ENCODE assay signal across 25 mouse cellular contexts in genomic region chr4:42682183-42682524, GRCm38 (mm10). TPM values are rescaled to one million over a fixed set of nuclear protein-coding genes. Genes with fewer than 3 reads are reported as not detected.
DNase-seq lines count a peak whose midpoint lies in the region; ATAC-seq and TF ChIP-seq lines count a peak whose summit lies in the region.
"Not testable (repeated sequence)": the region's sequence is repeated elsewhere in the genome, so short reads cannot be mapped to it uniquely, and the experiment has no call there.
"Had no signal": no experiment of that assay in that cellular context is flagged by ENCODE, and none has a peak within 500 bp of the region (broad histone marks: within the 10 kb centered on the region; RNA-seq: fewer than 3 reads in every experiment).

No protein-coding gene starts in this region.

- not testable (repeated sequence) for H3K4me2 ChIP-seq in embryonic facial prominence, embryonic 14.5 days (ENCODE audit: low read depth, low read length); forebrain, embryonic 15.5 days (replicated peaks); hindbrain, embryonic 12.5 days (replicated peaks); hindbrain, postnatal 0 days (ENCODE audit: low read depth, low read length); kidney, embryonic 15.5 days; lung, postnatal 0 days (replicated peaks; ENCODE audit: low read depth, low read length); midbrain, embryonic 15.5 days; neural tube, embryonic 14.5 days (ENCODE audit: low read depth, low read length)

- ATAC-seq in embryonic facial prominence, embryonic 14.5 days (ENCODE audit: low read depth): peak; percentile 82
- ATAC-seq in forebrain, embryonic 15.5 days (replicated peaks): peak; percentile 78
- ATAC-seq in hindbrain, embryonic 12.5 days (ENCODE audit: low FRiP score): peak; percentile 58
- peak; percentile 71 for ATAC-seq in hindbrain, postnatal 0 days
- ATAC-seq in kidney, embryonic 15.5 days (replicated peaks; ENCODE audit: low FRiP score): peak; percentile 74; the same call in 1 of the 2 replicates
- 0 out of 2 replicates have a peak, but pooled peaks have one; percentile 16 for ATAC-seq in lung, postnatal 0 days
- ATAC-seq in midbrain, embryonic 15.5 days (replicated peaks): peak; percentile 58; the same call in 1 of the 2 replicates
- ATAC-seq in neural tube, embryonic 14.5 days (ENCODE audit: low read depth): peak; percentile 76

- H3K4me3 ChIP-seq in embryonic facial prominence, embryonic 14.5 days (ENCODE audit: low read depth, low read length); forebrain, embryonic 15.5 days; hindbrain, embryonic 12.5 days; hindbrain, postnatal 0 days (ENCODE audit: low read length); kidney, embryonic 15.5 days (replicated peaks); lung, postnatal 0 days (ENCODE audit: low read depth, low read length); midbrain, embryonic 15.5 days; neural tube, embryonic 14.5 days (ENCODE audit: low read depth, low read length): not testable (repeated sequence)

- DNase-seq in embryonic facial prominence, embryonic 14.5 days (ENCODE audit: low spot score); hindbrain, postnatal 0 days (ENCODE audit: low spot score); lung, postnatal 0 days (ENCODE audit: low spot score): not testable (repeated sequence)

- not testable (repeated sequence) for H3K36me3 ChIP-seq in embryonic facial prominence, embryonic 14.5 days (ENCODE audit: control insufficient read depth, insufficient read depth, low read length); forebrain, embryonic 15.5 days; hindbrain, embryonic 12.5 days; hindbrain, postnatal 0 days (ENCODE audit: insufficient read depth, low read length); kidney, embryonic 15.5 days; lung, postnatal 0 days (ENCODE audit: insufficient read depth, low read length); midbrain, embryonic 15.5 days (replicated peaks); neural tube, embryonic 14.5 days (ENCODE audit: control insufficient read depth, insufficient read depth, low read length)

- H3K27ac ChIP-seq in embryonic facial prominence, embryonic 14.5 days (replicated peaks; ENCODE audit: low read depth, low read length); forebrain, embryonic 15.5 days (replicated peaks); hindbrain, embryonic 12.5 days; hindbrain, postnatal 0 days; kidney, embryonic 15.5 days; lung, postnatal 0 days (ENCODE audit: low read length); midbrain, embryonic 15.5 days; neural tube, embryonic 14.5 days (ENCODE audit: low read depth, low read length): not testable (repeated sequence)

- H3K27me3 ChIP-seq in embryonic facial prominence, embryonic 14.5 days (replicated peaks; ENCODE audit: control insufficient read depth, insufficient read depth, low read length); forebrain, embryonic 15.5 days; hindbrain, embryonic 12.5 days; hindbrain, postnatal 0 days (ENCODE audit: insufficient read depth, low read length); kidney, embryonic 15.5 days; lung, postnatal 0 days (replicated peaks; ENCODE audit: insufficient read depth, low read length); midbrain, embryonic 15.5 days (replicated peaks); neural tube, embryonic 14.5 days (ENCODE audit: control insufficient read depth, insufficient read depth, low read length): not testable (repeated sequence)

- not testable (repeated sequence) for TF ChIP-seq EP300 in lung, postnatal 0 days (IDR thresholded peaks at IDR 0.05)

- H3K9me3 ChIP-seq in embryonic facial prominence, embryonic 14.5 days (ENCODE audit: control insufficient read depth, low read length); forebrain, embryonic 15.5 days; hindbrain, embryonic 12.5 days (replicated peaks); hindbrain, postnatal 0 days (ENCODE audit: low read length); kidney, embryonic 15.5 days (replicated peaks); lung, postnatal 0 days (ENCODE audit: low read length); midbrain, embryonic 15.5 days; neural tube, embryonic 14.5 days (ENCODE audit: control insufficient read depth, low read length): not testable (repeated sequence)

- H3K9ac ChIP-seq in embryonic facial prominence, embryonic 14.5 days (ENCODE audit: low read depth, low read length); forebrain, embryonic 15.5 days (replicated peaks); hindbrain, embryonic 12.5 days; hindbrain, postnatal 0 days (replicated peaks; ENCODE audit: low read length); kidney, embryonic 15.5 days; lung, postnatal 0 days (replicated peaks; ENCODE audit: low read depth); midbrain, embryonic 15.5 days; neural tube, embryonic 14.5 days (replicated peaks; ENCODE audit: low read depth, low read length): not testable (repeated sequence)

- no CpG with 5 or more reads among the region's 18 CpGs for WGBS in embryonic facial prominence, embryonic 14.5 days
- WGBS in forebrain, embryonic 15.5 days: no CpG with 5 or more reads among the region's 18 CpGs
- no CpG with 5 or more reads among the region's 18 CpGs for WGBS in hindbrain, embryonic 12.5 days
- WGBS in hindbrain, postnatal 0 days: no CpG with 5 or more reads among the region's 18 CpGs
- WGBS in kidney, embryonic 15.5 days: no CpG with 5 or more reads among the region's 18 CpGs
- no CpG with 5 or more reads among the region's 18 CpGs for WGBS in lung, postnatal 0 days
- no CpG with 5 or more reads among the region's 18 CpGs for WGBS in midbrain, embryonic 15.5 days
- WGBS in neural tube, embryonic 14.5 days: no CpG with 5 or more reads among the region's 18 CpGs

- TF ChIP-seq CTCF in hindbrain, postnatal 0 days (IDR thresholded peaks at IDR 0.05; ENCODE audit: low read depth); lung, postnatal 0 days (IDR thresholded peaks at IDR 0.05): not testable (repeated sequence)

- H3K4me1 ChIP-seq in embryonic facial prominence, embryonic 14.5 days (ENCODE audit: control insufficient read depth, insufficient read depth, low read length); forebrain, embryonic 15.5 days; hindbrain, embryonic 12.5 days; hindbrain, postnatal 0 days (ENCODE audit: insufficient read depth, low read length); kidney, embryonic 15.5 days; lung, postnatal 0 days (ENCODE audit: insufficient read depth, low read depth, low read length); midbrain, embryonic 15.5 days; neural tube, embryonic 14.5 days (ENCODE audit: control insufficient read depth, insufficient read depth, low read length): not testable (repeated sequence)

RNA-seq across cellular contexts. Expression of gene Il11ra2, which starts 20.5 kb away (rescaled TPM):
- 0.17 and 0.21 TPM in 2 replicates for polyA plus RNA-seq in embryonic facial prominence, embryonic 14.5 days (2014; fragmentation: Nextera tagmentation; extraction: Ambion mirVana)
- polyA plus RNA-seq in forebrain, embryonic 15.5 days (2015; fragmentation: Nextera tagmentation; extraction: Ambion mirVana): not detected in 2 replicates
- polyA plus RNA-seq in hindbrain, embryonic 12.5 days (2016; fragmentation: Nextera tagmentation; extraction: Ambion mirVana): not detected in 2 replicates
- total RNA-seq in hindbrain, postnatal 0 days (2014; rRNA removed): not detected in 2 replicates
- polyA plus RNA-seq in hindbrain, postnatal 0 days (2015; fragmentation: Nextera tagmentation; extraction: Ambion mirVana): not detected in 2 replicates
- 0.18 TPM in 1 of 2 replicates, not detected in the other for polyA plus RNA-seq in kidney, embryonic 15.5 days (2015; fragmentation: Nextera tagmentation; extraction: Ambion mirVana)
- not detected in 2 replicates for polyA plus RNA-seq in lung, postnatal 0 days (2015; fragmentation: Nextera tagmentation; extraction: Ambion mirVana)
- not detected in 2 replicates for polyA plus RNA-seq in midbrain, embryonic 15.5 days (2015; fragmentation: Nextera tagmentation; extraction: Ambion mirVana)
- polyA plus RNA-seq in neural tube, embryonic 14.5 days (2014; fragmentation: Nextera tagmentation; extraction: Ambion mirVana): not detected in 2 replicates
- total RNA-seq: adrenal gland, postnatal 4 days; G1E; gastrocnemius, adult 18-20 months; gastrocnemius, postnatal 25 days; left cerebral cortex, postnatal 10 days; megakaryocyte, adult 5-6 weeks had no signal
- polyA plus RNA-seq: cerebellum, adult 2 months; G1E; heart, embryonic 10.5 days; heart, embryonic 16.5 days; limb, embryonic 10.5 days; limb, embryonic 15.5 days; liver, embryonic 13.5 days; midbrain, embryonic 16.5 days; myocyte; stomach, postnatal 0 days had no signal

RNA-seq across cellular contexts. Expression of gene Ccl27b, which starts 27.1 kb away (rescaled TPM):
- polyA plus RNA-seq in embryonic facial prominence, embryonic 14.5 days (2014; fragmentation: Nextera tagmentation; extraction: Ambion mirVana): not detected in 2 replicates
- not detected in 2 replicates for polyA plus RNA-seq in forebrain, embryonic 15.5 days (2015; fragmentation: Nextera tagmentation; extraction: Ambion mirVana)
- not detected in 2 replicates for polyA plus RNA-seq in hindbrain, embryonic 12.5 days (2016; fragmentation: Nextera tagmentation; extraction: Ambion mirVana)
- not detected in 2 replicates for total RNA-seq in hindbrain, postnatal 0 days (2014; rRNA removed)
- 1.1 TPM in 1 of 2 replicates, not detected in the other for polyA plus RNA-seq in hindbrain, postnatal 0 days (2015; fragmentation: Nextera tagmentation; extraction: Ambion mirVana)
- not detected in 2 replicates for polyA plus RNA-seq in kidney, embryonic 15.5 days (2015; fragmentation: Nextera tagmentation; extraction: Ambion mirVana)
- polyA plus RNA-seq in lung, postnatal 0 days (2015; fragmentation: Nextera tagmentation; extraction: Ambion mirVana): not detected in 2 replicates
- 0.66 TPM in 1 of 2 replicates, not detected in the other for polyA plus RNA-seq in midbrain, embryonic 15.5 days (2015; fragmentation: Nextera tagmentation; extraction: Ambion mirVana)
- not detected in 2 replicates for polyA plus RNA-seq in neural tube, embryonic 14.5 days (2014; fragmentation: Nextera tagmentation; extraction: Ambion mirVana)
- total RNA-seq: adrenal gland, postnatal 4 days; G1E; gastrocnemius, adult 18-20 months; gastrocnemius, postnatal 25 days; heart, postnatal 36 days; megakaryocyte, adult 5-6 weeks had no signal
- polyA plus RNA-seq: G1E; heart, embryonic 10.5 days; heart, embryonic 16.5 days; kidney, adult 2 months; limb, embryonic 10.5 days; limb, embryonic 15.5 days; liver, embryonic 13.5 days; midbrain, embryonic 16.5 days; myocyte; stomach, postnatal 0 days had no signal

RNA-seq across cellular contexts. Expression of gene Gm2564, which starts 52.6 kb away (rescaled TPM):
- 0.46 and 0.60 TPM in 2 replicates for polyA plus RNA-seq in embryonic facial prominence, embryonic 14.5 days (2014; fragmentation: Nextera tagmentation; extraction: Ambion mirVana)
- not detected in 2 replicates for polyA plus RNA-seq in forebrain, embryonic 15.5 days (2015; fragmentation: Nextera tagmentation; extraction: Ambion mirVana)
- polyA plus RNA-seq in hindbrain, embryonic 12.5 days (2016; fragmentation: Nextera tagmentation; extraction: Ambion mirVana): not detected in 2 replicates
- total RNA-seq in hindbrain, postnatal 0 days (2014; rRNA removed): not detected in 2 replicates
- 0.68 and 1.0 TPM in 2 replicates for polyA plus RNA-seq in hindbrain, postnatal 0 days (2015; fragmentation: Nextera tagmentation; extraction: Ambion mirVana)
- 0.31 TPM in 1 of 2 replicates, not detected in the other for polyA plus RNA-seq in kidney, embryonic 15.5 days (2015; fragmentation: Nextera tagmentation; extraction: Ambion mirVana)
- polyA plus RNA-seq in lung, postnatal 0 days (2015; fragmentation: Nextera tagmentation; extraction: Ambion mirVana): 0.33 and 0.55 TPM in 2 replicates
- polyA plus RNA-seq in midbrain, embryonic 15.5 days (2015; fragmentation: Nextera tagmentation; extraction: Ambion mirVana): 0.34 and 0.41 TPM in 2 replicates
- not detected in 2 replicates for polyA plus RNA-seq in neural tube, embryonic 14.5 days (2014; fragmentation: Nextera tagmentation; extraction: Ambion mirVana)
- total RNA-seq: G1E; megakaryocyte, adult 5-6 weeks had no signal
- polyA plus RNA-seq: G1E; heart, embryonic 10.5 days; limb, embryonic 10.5 days; liver, embryonic 13.5 days; midbrain, embryonic 16.5 days; myocyte had no signal

RNA-seq across cellular contexts. Expression of gene 4930578G10Rik, which starts 53.2 kb away (rescaled TPM):
- polyA plus RNA-seq in embryonic facial prominence, embryonic 14.5 days (2014; fragmentation: Nextera tagmentation; extraction: Ambion mirVana): not detected in 2 replicates
- polyA plus RNA-seq in forebrain, embryonic 15.5 days (2015; fragmentation: Nextera tagmentation; extraction: Ambion mirVana): 0.70 and 0.98 TPM in 2 replicates
- polyA plus RNA-seq in hindbrain, embryonic 12.5 days (2016; fragmentation: Nextera tagmentation; extraction: Ambion mirVana): 0.73 and 1.1 TPM in 2 replicates
- total RNA-seq in hindbrain, postnatal 0 days (2014; rRNA removed): not detected in 2 replicates
- 0.63 and 0.70 TPM in 2 replicates for polyA plus RNA-seq in hindbrain, postnatal 0 days (2015; fragmentation: Nextera tagmentation; extraction: Ambion mirVana)
- polyA plus RNA-seq in kidney, embryonic 15.5 days (2015; fragmentation: Nextera tagmentation; extraction: Ambion mirVana): not detected in 2 replicates
- polyA plus RNA-seq in lung, postnatal 0 days (2015; fragmentation: Nextera tagmentation; extraction: Ambion mirVana): not detected in 2 replicates
- polyA plus RNA-seq in midbrain, embryonic 15.5 days (2015; fragmentation: Nextera tagmentation; extraction: Ambion mirVana): 0.61 TPM in 1 of 2 replicates, not detected in the other
- 1.4 TPM in 1 of 2 replicates, not detected in the other for polyA plus RNA-seq in neural tube, embryonic 14.5 days (2014; fragmentation: Nextera tagmentation; extraction: Ambion mirVana)
- total RNA-seq: gastrocnemius, adult 18-20 months; heart, postnatal 36 days; megakaryocyte, adult 5-6 weeks had no signal
- polyA plus RNA-seq: G1E; heart, embryonic 10.5 days; heart, embryonic 16.5 days; limb, embryonic 10.5 days; limb, embryonic 15.5 days; liver, embryonic 13.5 days; myocyte; stomach, postnatal 0 days had no signal

Comparison
In these comparisons a context has a peak if more than half of its experiments do, and no peak if none do; other contexts are left out.
1. ATAC-seq: peak in every context shown above with its lines; median percentile 82 in embryonic facial prominence, embryonic 14.5 days; 78 in forebrain, embryonic 15.5 days; 76 in neural tube, embryonic 14.5 days; 74 in kidney, embryonic 15.5 days; 71 in hindbrain, postnatal 0 days; 58 in hindbrain, embryonic 12.5 days; 58 in midbrain, embryonic 15.5 days; 16 in lung, postnatal 0 days.